Mouse (Mus musculus) CH12.LX (cell line): ENCODE measurements around the gene Rab20. TPM values are rescaled to one million over a fixed set of nuclear protein-coding genes. Genes with fewer than 3 reads are reported as not detected.

Experiments
- DNase-seq: peaks from one replicate; pipeline ENCODE4 v3.0.0-alpha.2; 2013; ENCODE audit errors: extremely low read depth
- H3K27ac ChIP-seq: 2 replicates; pipeline ENCODE4 v1.5.1; 2012; ENCODE audit warnings: low read depth, mild to moderate bottlenecking, control low read depth, moderate library complexity; ENCODE audit not compliant: insufficient read depth
- H3K27me3 ChIP-seq: replicated peaks from 2 replicates; pipeline ENCODE3; 2012; ENCODE audit warnings: inconsistent platforms
- H3K36me3 ChIP-seq, 2 experiments: replicated peaks in 1 of 2; 2 replicates each; pipeline versions ENCODE3 to v1.6.1; 2012; ENCODE audit warnings: inconsistent platforms in 1 of 2, low read length in 1 of 2, mild to moderate bottlenecking in 1 of 2, mixed read lengths in 1 of 2, moderate library complexity in 1 of 2; ENCODE audit not compliant: control insufficient read depth in 1 of 2, insufficient read depth in 1 of 2
- H3K4me1 ChIP-seq, 2 experiments: 2 replicates each; pipeline ENCODE4 v1.6.1; 2012; ENCODE audit warnings: inconsistent platforms in 1 of 2, moderate library complexity in 1 of 2; ENCODE audit not compliant: insufficient read depth in 2 of 2, control insufficient read depth in 1 of 2
- H3K4me2 ChIP-seq: 2 replicates; pipeline ENCODE4 v1.6.1; 2012; ENCODE audit warnings: low read depth, mild to moderate bottlenecking, control low read depth; ENCODE audit not compliant: poor library complexity, insufficient read depth, severe bottlenecking
- H3K4me3 ChIP-seq, 3 experiments: fragments of 150-350 bp in 1 of 3; sonication (generic) in 1 of 3; replicated peaks in 1 of 3; 2 replicates each; pipeline versions ENCODE3 to v1.5.1; 2011 to 2012; ENCODE audit warnings: low read depth in 2 of 3, low read length in 2 of 3, mild to moderate bottlenecking in 2 of 3, moderate library complexity in 2 of 3, control low read depth in 1 of 3, improper control_type of control experiment in 1 of 3, inconsistent platforms in 1 of 3, mixed read lengths in 1 of 3; ENCODE audit not compliant: poor library complexity in 1 of 3
- H3K79me2 ChIP-seq: replicated peaks from 2 replicates; pipeline ENCODE4 v1.6.1; 2012; ENCODE audit warnings: mild to moderate bottlenecking, moderate library complexity; ENCODE audit not compliant: control insufficient read depth, poor library complexity, insufficient read depth, severe bottlenecking; ENCODE audit errors: extremely low read depth
- H3K9ac ChIP-seq: 2 replicates; pipeline ENCODE4 v1.6.1; 2012; ENCODE audit warnings: low read depth, mild to moderate bottlenecking, control low read depth, moderate library complexity; ENCODE audit not compliant: insufficient read depth
- H3K9me3 ChIP-seq: replicated peaks from 2 replicates; pipeline ENCODE3; 2012; ENCODE audit warnings: low read length, inconsistent platforms, mixed read lengths
- BHLHE40 ChIP-seq: IDR thresholded peaks from 2 replicates; pipeline ENCODE4 v1.6.1; 2011; ENCODE audit warnings: mild to moderate bottlenecking, low read depth, low read length, improper control_type of control experiment
- CHD1 ChIP-seq: IDR thresholded peaks from 2 replicates; pipeline ENCODE4 v1.6.1; 2012; ENCODE audit warnings: low read depth, low read length, improper control_type of control experiment, inconsistent platforms
- CTCF ChIP-seq, 2 experiments: IDR thresholded peaks in 1 of 2; conservative IDR thresholded peaks in 1 of 2; 2 replicates each; pipeline ENCODE4 v1.5.1; 2011 to 2012; ENCODE audit warnings: low read depth in 2 of 2, low read length in 2 of 2, improper control_type of control experiment in 1 of 2, inconsistent platforms in 1 of 2, mild to moderate bottlenecking in 1 of 2, moderate library complexity in 1 of 2
- ELF1 ChIP-seq: IDR thresholded peaks from 2 replicates; pipeline ENCODE4 v1.6.1; 2014; ENCODE audit warnings: low read depth, mild to moderate bottlenecking, inconsistent platforms, low read length, improper control_type of control experiment
- IRF4 ChIP-seq: IDR thresholded peaks from 2 replicates; pipeline ENCODE4 v1.6.1; 2014; ENCODE audit warnings: low read depth, mild to moderate bottlenecking, inconsistent platforms, low read length, improper control_type of control experiment
- MAFK ChIP-seq: IDR thresholded peaks from 2 replicates; pipeline ENCODE4 v1.6.1; 2011; ENCODE audit warnings: low read length, improper control_type of control experiment; ENCODE audit not compliant: insufficient replicate concordance
- MEF2A ChIP-seq: IDR thresholded peaks from 2 replicates; pipeline ENCODE4 v1.6.1; 2014; ENCODE audit warnings: low read depth, mild to moderate bottlenecking, inconsistent platforms, low read length, improper control_type of control experiment, borderline replicate concordance
- MXI1 ChIP-seq: IDR thresholded peaks from 2 replicates; pipeline ENCODE4 v1.6.1; 2011; ENCODE audit warnings: mild to moderate bottlenecking, low read depth, low read length, improper control_type of control experiment
- NELFE ChIP-seq: IDR thresholded peaks from 2 replicates; pipeline ENCODE4 v1.6.1; 2011; ENCODE audit warnings: low read depth, low read length, improper control_type of control experiment
- NRF1 ChIP-seq: IDR thresholded peaks from 2 replicates; pipeline ENCODE4 v1.6.1; 2014; ENCODE audit warnings: low read depth, mild to moderate bottlenecking, inconsistent platforms, low read length, improper control_type of control experiment, moderate library complexity
- PAX5 ChIP-seq: IDR thresholded peaks from 2 replicates; pipeline ENCODE4 v1.6.1; 2012; ENCODE audit warnings: low read length, inconsistent platforms, mixed read lengths
- POLR2AphosphoS2 ChIP-seq: IDR thresholded peaks from 2 replicates; pipeline ENCODE4 v1.6.1; 2011; ENCODE audit warnings: low read depth, low read length, improper control_type of control experiment
- RAD21 ChIP-seq: IDR thresholded peaks from 2 replicates; pipeline ENCODE4 v1.6.1; 2011; ENCODE audit warnings: low read depth, mild to moderate bottlenecking, low read length, improper control_type of control experiment, moderate library complexity
- TBP ChIP-seq: conservative IDR thresholded peaks from 2 replicates; pipeline ENCODE4 v1.6.1; 2011; ENCODE audit warnings: low read depth, low read length, improper control_type of control experiment
- UBTF ChIP-seq: IDR thresholded peaks from 2 replicates; pipeline ENCODE4 v1.6.1; 2012; ENCODE audit warnings: low read depth, mild to moderate bottlenecking, inconsistent platforms, low read length, improper control_type of control experiment, moderate library complexity
- ZKSCAN1 ChIP-seq: IDR thresholded peaks from 2 replicates; pipeline ENCODE4 v1.6.1; 2012; ENCODE audit warnings: low read depth, inconsistent platforms, low read length, improper control_type of control experiment, borderline replicate concordance
- ZMIZ1 ChIP-seq: IDR thresholded peaks from 2 replicates; pipeline ENCODE4 v1.6.1; 2012; ENCODE audit warnings: low read depth, mild to moderate bottlenecking, inconsistent platforms, low read length, improper control_type of control experiment
- dilution Hi-C: fragments of 300-500 bp; cut with MboI; formaldehyde crosslinking; loops from 2 replicates; pipeline ENCODE4 v1.14.3; 2020; ENCODE audit warnings: low sequenced_read_pairs; ENCODE audit not compliant: extremely low pct_unique_long_range_greater_than_20kb, extremely low pct_ligation_motif_present
- in situ Hi-C: fragments of 300-500 bp; cut with MboI; formaldehyde crosslinking; loops from 3 replicates; pipeline ENCODE4 v1.14.3; 2019; ENCODE audit warnings: low sequenced_read_pairs, low pct_ligation_motif_present, low pct_unique_long_range_greater_than_20kb, mixed read lengths
- polyA plus RNA-seq: library from polyadenylated mRNA; unstranded; fragments of >175 nt; gene quantifications from 2 replicates; pipeline ENCODE4 v1.2.1, GENCODE M21; 2012; ENCODE audit warnings: low read depth; ENCODE audit not compliant: insufficient read length
- total RNA-seq, 2 experiments: library from RNA; depleted of rRNA; stranded (reverse); fragments of 300-350 nt in 1 of 2; fragments of >200 nt in 1 of 2; gene quantifications; 2 replicates each; pipeline ENCODE4 v1.2.3; 2012 to 2014

Rab20 gene
- total and polyA plus RNA-seq, 3 experiments, result 12.8 to 22.8 (median 18.2) TPM

GRCm38 (mm10) chr8:11447910-11448570, 30.5 kb downstream of the Rab20 start:
- in situ Hi-C loops, result loop anchor here (10.0 kb wide), 1 partner anchor 97 kb away; no protein-coding TSS in a partner anchor
- DNase-seq, result no peak
- dilution Hi-C loops, result no loop called here
- no peak overlapping the region for H3K9ac ChIP-seq
- no peak overlapping the region for H3K4me3 ChIP-seq
- TF ChIP-seq NRF1 (no peak), CHD1 (no peak)
- TF ChIP-seq, all 38 proteins: peak for 0
- no peak overlapping the region for H3K4me2 ChIP-seq
- no peaks in the 10 kb centered on the region for H3K27me3 ChIP-seq
- peaks cover 0 to 6% of the 10 kb centered on the region in 2 experiments for H3K36me3 ChIP-seq
- H3K4me1 ChIP-seq, result peaks cover 21 to 26% of the 10 kb centered on the region in 2 experiments
- H3K27ac ChIP-seq, result no peak overlapping the region
- H3K9me3 ChIP-seq, result no peaks in the 10 kb centered on the region
- no peaks in the 10 kb centered on the region for H3K79me2 ChIP-seq

GRCm38 (mm10) chr8:11445790-11446189, 32.7 kb downstream of the Rab20 start:
- H3K79me2 ChIP-seq, result no peaks in the 10 kb centered on the region

DNA sequence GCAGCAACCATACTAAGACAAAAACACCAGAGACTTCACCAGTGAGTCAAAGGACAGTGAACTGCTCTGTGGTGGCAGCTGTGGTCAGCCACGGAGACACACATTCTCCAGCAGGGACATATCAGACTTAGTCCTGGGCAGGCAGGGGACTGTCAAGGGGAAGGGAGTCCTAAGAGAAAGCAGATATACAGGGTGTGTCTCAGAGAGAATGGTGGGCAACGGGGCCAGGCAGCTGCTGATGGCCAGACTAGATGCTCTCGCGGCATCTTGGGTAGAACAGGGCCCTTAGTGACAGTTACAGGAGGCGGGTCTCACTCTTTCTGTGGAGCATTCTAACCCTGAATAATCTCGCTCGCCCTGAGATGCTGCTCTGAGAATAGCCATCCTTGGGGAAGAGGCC, 34.3 kb downstream of the Rab20 start:
- DNase-seq, result no peak
- in situ Hi-C loops, result loop anchor here (10.0 kb wide), 1 partner anchor 101 kb away; no protein-coding TSS in a partner anchor
- no peak overlapping the region for H3K4me3 ChIP-seq

More at GRCm38 (mm10) chr8:11445790-11446189, 32.7 kb downstream of the Rab20 start:
- Histone ChIP-seq H3K9me3 (no peaks in the 10 kb centered on the region), H3K9ac (no peak overlapping the region), H3K36me3 (peaks cover 0 to 6% of the 10 kb centered on the region in 2 experiments), H3K4me2 (no peak overlapping the region), H3K27me3 (no peaks in the 10 kb centered on the region), H3K4me3 (no peak overlapping the region), H3K4me1 (peaks cover 12 to 17% of the 10 kb centered on the region in 2 experiments), H3K27ac (no peak overlapping the region)
- TF ChIP-seq TBP (no peak), MEF2A (no peak), CTCF (conservative IDR thresholded peaks at IDR 0.05 in 1 of 2, IDR thresholded peaks at IDR 0.05 in 1 of 2; ENCODE audit: low read depth in 2 of 2, low read length in 2 of 2) (no peak)
- no peak for DNase-seq
- in situ Hi-C loops, result loop anchor here (10.0 kb wide), 1 partner anchor 99 kb away; no protein-coding TSS in a partner anchor
- dilution Hi-C loops, result no loop called here

More for the DNA sequence above, 34.3 kb downstream of the Rab20 start:
- Histone ChIP-seq H3K9me3 (no peaks in the 10 kb centered on the region), H3K9ac (no peak overlapping the region), H3K27ac (no peak overlapping the region), H3K36me3 (peaks cover 0 to under 1% of the 10 kb centered on the region in 2 experiments), H3K4me2 (no peak overlapping the region), H3K79me2 (no peaks in the 10 kb centered on the region), H3K4me1 (peaks cover 10 to 14% of the 10 kb centered on the region in 2 experiments), H3K27me3 (peaks cover 6% of the 10 kb centered on the region)
- dilution Hi-C loops, result no loop called here
- TF ChIP-seq TBP (no peak), CHD1 (no peak), UBTF (no peak), ZMIZ1 (no peak), POLR2AphosphoS2 (no peak), IRF4 (no peak), ELF1 (no peak), RAD21 (no peak), MAFK (no peak), MXI1 (no peak), NELFE (no peak), ZKSCAN1 (no peak), NRF1 (no peak), BHLHE40 (no peak), PAX5 (no peak)
